Mouse (Mus musculus) forebrain, embryonic 14.5 days (tissue): ENCODE measurements around the gene Stau1. TPM values are rescaled to one million over a fixed set of nuclear protein-coding genes. Genes with fewer than 3 reads are reported as not detected.

Source experiments
- ATAC-seq: fragments of 200-750 bp; cut with Nextera tagmentation; 2 replicates; pipeline ENCODE4 v1.8.0; 2017; ENCODE audit warnings: mild to moderate bottlenecking, moderate library complexity
- DNase-seq: peaks from one replicate; pipeline ENCODE4 v3.0.0-alpha.2; 2015; ENCODE audit warnings: low spot score
- H3K27ac ChIP-seq: fragments of 300-500 bp; sonication (generic); 2 replicates; pipeline ENCODE4 v1.5.1; 2014; ENCODE audit warnings: low read depth, mild to moderate bottlenecking, control low read depth, low read length, moderate library complexity
- H3K27me3 ChIP-seq: fragments of 300-500 bp; sonication (generic); replicated peaks from 2 replicates; pipeline ENCODE4 v1.6.1; 2014; ENCODE audit warnings: low read length, control low read depth, mixed read lengths; ENCODE audit not compliant: control insufficient read depth, insufficient read depth
- H3K36me3 ChIP-seq: fragments of 300-500 bp; sonication (generic); 2 replicates; pipeline ENCODE4 v1.6.1; 2014; ENCODE audit warnings: low read length, control low read depth; ENCODE audit not compliant: control insufficient read depth, insufficient read depth
- H3K4me1 ChIP-seq: fragments of 300-500 bp; sonication (generic); 2 replicates; pipeline ENCODE4 v1.6.1; 2014; ENCODE audit warnings: antibody characterized with exemption, low read length, control low read depth; ENCODE audit not compliant: control insufficient read depth, insufficient read depth
- H3K4me2 ChIP-seq: fragments of 300-500 bp; sonication (generic); 2 replicates; pipeline ENCODE4 v1.6.1; 2014; ENCODE audit warnings: mild to moderate bottlenecking, control low read depth, low read length
- H3K4me3 ChIP-seq: fragments of 300-500 bp; sonication (generic); 2 replicates; pipeline ENCODE4 v1.5.1; 2014; ENCODE audit warnings: low read depth, low read length, control low read depth
- H3K9ac ChIP-seq: fragments of 300-500 bp; sonication (generic); 2 replicates; pipeline ENCODE4 v1.6.1; 2014; ENCODE audit warnings: mild to moderate bottlenecking, low read length, control low read depth, moderate library complexity
- H3K9me3 ChIP-seq: fragments of 300-500 bp; sonication (generic); replicated peaks from 2 replicates; pipeline ENCODE4 v1.6.1; 2016; ENCODE audit warnings: low read length, control low read depth, mixed read lengths; ENCODE audit not compliant: control insufficient read depth
- WGBS: fragments of 180-500 bp; shearing (Covaris S2); extraction: QIAGEN DNeasy Blood & Tissue Kit; methylation state at CpG from one replicate; pipeline ENCODE4 v1.1.7; 2014; 5-methylcytosine and 5-hydroxymethylcytosine counted together
- polyA plus RNA-seq: library from polyadenylated mRNA; unstranded; fragments of >200 nt; fragmentation: Nextera tagmentation; extraction: Ambion mirVana; gene quantifications from 2 replicates; pipeline ENCODE4 v1.2.1, GENCODE M21; 2014

Stau1 gene
- polyA plus RNA-seq, 1 experiment from 2014 or later, result 81.7 TPM

- H3K27me3 ChIP-seq, result no peaks in the 10 kb centered on the region
- H3K4me1 ChIP-seq, result no peaks in the 10 kb centered on the region
- 86% methylated on average over 2 of the region's 2 CpGs for WGBS
- no peak for DNase-seq
- H3K4me3 ChIP-seq, result no peak overlapping the region
- no peak overlapping the region for H3K27ac ChIP-seq
- ATAC-seq, result no peak
- no peaks in the 10 kb centered on the region for H3K9me3 ChIP-seq
- no peak overlapping the region for H3K9ac ChIP-seq
- H3K4me2 ChIP-seq, result no peak overlapping the region
- peaks cover 8% of the 10 kb centered on the region; the same call in 1 of the 2 replicates for H3K36me3 ChIP-seq
Observed at GRCm38 (mm10) chr2:166899161-166899560, 96.9 kb downstream of the Stau1 start.

Other genes starting within 250 kb of the Stau1 start
- 9.1 and 9.4 TPM in 2 replicates for gene Trp53rkb, start 203.8 kb downstream of the Stau1 start, polyA plus RNA-seq
- 2.6 and 3.4 TPM in 2 replicates for gene Arfgef2, start 190.7 kb downstream of the Stau1 start, polyA plus RNA-seq
- 137 and 138 TPM in 2 replicates for gene Cse1l, start 90.3 kb downstream of the Stau1 start, polyA plus RNA-seq
- gene Ddx27, start 18.9 kb upstream of the Stau1 start, polyA plus RNA-seq, result 23.2 and 27.8 TPM in 2 replicates
- 4.9 and 5.9 TPM in 2 replicates for gene Znfx1, start 66.7 kb upstream of the Stau1 start, polyA plus RNA-seq
- 1.6 and 2.1 TPM in 2 replicates for gene Kcnb1, start 193.9 kb upstream of the Stau1 start, polyA plus RNA-seq
- gene Ptgis, start 244.3 kb upstream of the Stau1 start, polyA plus RNA-seq, result 3.7 and 3.9 TPM in 2 replicates